Mouse (Mus musculus) spleen, adult 2 months (tissue): ENCODE results near the gene Hmcn1.
A peak's percentile ranks its signal among the peaks of the same experiment; 100 is the strongest.

Experiments used
- CTCF ChIP-seq: fragments of 200-500 bp; IDR thresholded peaks from 2 replicates; pipeline ENCODE4 v1.5.1; 2011; ENCODE audit warnings: mild to moderate bottlenecking, inconsistent platforms; ENCODE audit not compliant: insufficient read depth, insufficient read length, insufficient replicate concordance; ENCODE audit errors: extremely low read depth
- POLR2A ChIP-seq: fragments of 200-500 bp; IDR thresholded peaks from 2 replicates; pipeline ENCODE4 v1.6.1; 2011; ENCODE audit warnings: low read depth, low read length, inconsistent platforms

- no peak for TF ChIP-seq POLR2A
- peak; percentile 24; the same call in 1 of the 2 replicates for TF ChIP-seq CTCF
Measured at GRCm38 (mm10) chr1:150993162-150994064, at the start of gene Hmcn1.
